Mouse (Mus musculus): ENCODE measurements around the gene Cfap45. TPM values are rescaled to one million over a fixed set of nuclear protein-coding genes. Genes with fewer than 3 reads are reported as not detected.
A peak's percentile ranks its signal among the peaks of the same experiment; 100 is the strongest.

The Cfap45 gene
- 1.4 and 1.6 TPM in 2 replicates for polyA plus RNA-seq (2016; fragmentation: Nextera tagmentation; extraction: Ambion mirVana)

DNA sequence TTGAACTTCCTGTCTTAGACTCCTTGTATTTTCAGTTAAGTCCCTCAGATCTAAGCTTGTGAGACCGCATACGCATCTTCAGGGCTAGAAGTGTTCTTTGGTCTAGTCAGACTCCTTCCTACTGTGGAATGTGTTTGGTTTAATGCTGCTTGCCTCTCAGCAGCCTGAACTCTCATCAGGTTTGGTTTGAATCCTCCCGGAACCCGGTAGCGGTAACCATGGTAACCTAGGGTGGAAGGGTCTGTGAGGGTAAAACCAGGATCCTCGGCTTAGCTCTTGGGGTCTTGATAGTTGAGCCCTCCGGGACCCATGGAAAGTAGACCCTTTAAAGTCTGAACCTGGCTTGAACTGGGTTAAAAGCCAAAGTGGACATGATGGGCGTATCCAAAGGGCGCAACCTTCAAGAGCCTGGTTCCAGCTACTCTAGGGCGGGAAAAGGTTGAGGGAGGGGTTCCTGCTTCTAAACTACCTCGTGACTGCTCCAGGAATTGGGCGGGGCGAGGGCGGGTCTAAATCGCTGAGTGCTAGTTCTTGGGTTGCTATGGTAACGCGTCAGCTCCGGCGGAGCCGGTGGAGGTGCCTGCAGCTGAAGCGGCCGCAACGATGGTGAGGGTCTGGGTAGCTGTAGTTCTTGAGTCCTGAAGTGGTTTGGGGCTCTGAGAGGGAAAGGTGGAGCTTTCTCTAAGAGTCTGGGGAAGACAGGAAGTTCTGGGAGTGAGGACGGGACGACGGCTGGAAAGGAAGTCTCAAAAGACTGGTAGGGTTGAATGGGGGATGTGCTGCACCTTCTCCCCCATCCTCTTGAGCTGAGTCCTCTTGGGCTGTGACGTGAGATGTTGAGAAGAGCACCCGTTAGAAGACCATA is at the start of gene Cfap45:
TSS of gene Cfap45 (plus strand) at position 226 of the 865 bp plus-strand sequence.
- Histone ChIP-seq H3K27ac (peak within 1 kb of the TSS; percentile 83), H3K27me3 (ENCODE audit: poor library complexity, severe bottlenecking) (peaks cover 26% of the 10 kb centered on the region), H3K36me3 (replicated peaks) (no peaks in the 10 kb centered on the region), H3K4me3 (peak within 1 kb of the TSS; percentile 49), H3K9me3 (peaks cover 9% of the 10 kb centered on the region), H3K4me1 (peaks cover 41% of the 10 kb centered on the region)
- peak; percentile 95 for DNase-seq (ENCODE audit: extremely low spot score, low spot score)
- 4% methylated on average over 28 of the region's 28 CpGs for WGBS

DNA sequence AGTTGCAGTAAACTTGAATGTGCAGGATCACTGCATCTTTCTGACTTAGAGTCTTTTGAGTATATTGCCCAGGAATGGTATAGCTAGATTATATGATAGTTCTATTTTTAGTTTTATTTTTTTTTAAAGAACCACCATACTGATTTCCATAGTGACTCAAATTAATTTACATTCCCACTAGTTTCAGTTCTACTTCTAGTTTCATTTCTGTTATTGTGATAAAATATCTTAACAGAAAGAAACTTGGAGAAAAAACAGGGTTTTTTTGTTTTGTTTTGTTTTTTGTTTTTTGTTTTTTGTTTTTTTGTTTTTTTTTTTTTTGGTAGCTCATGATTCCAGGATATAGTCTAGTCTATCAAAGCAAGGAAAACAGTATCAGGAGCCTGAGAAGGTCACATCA is 47.7 kb upstream of the Cfap45 start:
- Histone ChIP-seq H3K27ac (no peak overlapping the region), H3K4me1 (no peaks in the 10 kb centered on the region), H3K36me3 (replicated peaks) (no peaks in the 10 kb centered on the region)

DNA sequence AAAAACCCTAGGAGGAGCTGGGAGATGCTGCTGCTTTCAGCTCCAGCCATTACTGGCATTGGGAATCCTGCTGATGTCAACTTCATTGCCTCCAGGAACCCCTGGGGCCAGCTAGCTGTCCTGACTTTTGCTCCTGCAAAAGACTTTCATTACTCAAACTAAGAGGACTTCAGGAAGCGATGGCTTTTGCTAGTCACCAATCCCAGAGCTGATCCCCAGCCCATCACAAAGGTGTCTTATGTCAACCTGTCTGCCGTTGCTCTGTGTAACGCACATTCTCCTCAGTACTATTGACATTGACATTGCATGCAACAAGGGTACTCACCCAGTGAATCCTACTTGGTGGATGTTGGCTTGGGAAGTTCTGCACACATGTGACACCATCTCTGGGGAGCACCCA is 46.4 kb upstream of the Cfap45 start:
- H3K27ac ChIP-seq = no peak overlapping the region
- no peaks in the 10 kb centered on the region for H3K4me1 ChIP-seq
- no peaks in the 10 kb centered on the region for H3K36me3 ChIP-seq (replicated peaks)
- no peak overlapping the region for H3K4me3 ChIP-seq
- 86% methylated on average over 3 of the region's 3 CpGs for WGBS
- no peaks in the 10 kb centered on the region for H3K27me3 ChIP-seq (ENCODE audit: poor library complexity, severe bottlenecking)
- no peak for DNase-seq (ENCODE audit: extremely low spot score, low spot score)
- H3K9me3 ChIP-seq = no peaks in the 10 kb centered on the region

More for the DNA sequence above, 47.7 kb upstream of the Cfap45 start:
- no peak for DNase-seq (ENCODE audit: extremely low spot score, low spot score)
- Histone ChIP-seq H3K27me3 (ENCODE audit: poor library complexity, severe bottlenecking) (no peaks in the 10 kb centered on the region), H3K9me3 (no peaks in the 10 kb centered on the region), H3K4me3 (no peak overlapping the region)

DNA sequence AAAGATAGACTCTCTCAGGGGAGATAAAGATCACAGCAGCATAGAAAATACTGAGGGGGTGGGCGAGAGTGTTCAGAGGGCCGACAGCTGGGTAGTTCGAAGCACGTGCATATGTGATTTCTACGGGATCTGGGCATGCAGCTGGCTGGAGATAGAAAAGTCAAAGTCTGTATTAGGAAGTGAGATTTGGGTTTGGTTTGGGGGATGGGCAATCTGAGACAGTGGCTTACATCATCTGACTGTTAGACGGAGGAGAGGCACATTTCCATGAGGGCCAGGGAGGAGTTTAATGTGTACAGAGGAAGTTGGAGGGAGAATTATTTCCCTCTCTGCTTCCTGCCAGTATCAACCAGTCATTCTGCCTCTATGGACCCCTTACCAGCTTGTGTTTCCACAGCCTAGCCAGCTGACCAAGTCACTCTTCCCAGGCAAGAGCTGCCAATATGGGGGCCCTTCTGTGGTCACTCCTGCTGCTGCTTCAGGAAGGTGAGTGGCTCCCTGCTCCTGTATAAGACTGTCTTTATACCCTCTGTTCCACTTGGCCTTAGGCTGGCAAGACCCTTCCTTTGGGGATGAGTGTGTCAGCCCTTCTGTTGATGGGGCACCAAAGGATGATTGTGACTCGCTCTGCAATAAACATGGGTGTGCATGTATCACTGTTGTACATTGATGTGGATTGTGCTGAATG is 45.4 kb upstream of the Cfap45 start, which contains the start of gene Slamf9:
TSS of gene Slamf9 (plus strand) at position 305 of the 688 bp plus-strand sequence.
- no peaks in the 10 kb centered on the region for H3K9me3 ChIP-seq
- H3K27ac ChIP-seq = no peak within 1 kb of the TSS
- H3K36me3 ChIP-seq (replicated peaks) = no peaks in the 10 kb centered on the region
- H3K27me3 ChIP-seq (ENCODE audit: poor library complexity, severe bottlenecking) = peaks cover 9% of the 10 kb centered on the region; the same call in 1 of the 2 replicates
- DNase-seq (ENCODE audit: extremely low spot score, low spot score) = no peak
- no peaks in the 10 kb centered on the region for H3K4me1 ChIP-seq
- 86% methylated on average over 7 of the region's 7 CpGs for WGBS
- H3K4me3 ChIP-seq = no peak within 1 kb of the TSS

DNA sequence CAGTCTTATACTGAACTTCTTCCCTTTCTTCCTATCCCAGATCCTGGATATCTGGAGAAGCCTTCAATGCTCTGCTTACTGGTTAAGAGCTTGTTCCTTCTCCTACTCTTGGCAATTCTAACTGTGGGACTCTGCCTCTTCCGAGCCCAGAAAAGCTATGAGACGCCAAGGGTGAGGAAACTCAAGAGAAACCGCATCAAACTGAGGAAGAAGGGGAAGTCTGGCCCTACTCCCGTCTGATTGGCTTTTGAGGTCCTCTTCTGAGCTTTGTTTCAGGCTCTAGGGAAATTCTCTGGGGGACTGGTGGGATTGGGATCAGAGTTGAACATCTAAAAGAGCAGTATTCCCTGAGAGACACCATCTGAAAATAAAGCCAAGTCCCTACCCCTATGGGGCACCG is 42.6 kb upstream of the Cfap45 start:
- DNase-seq (ENCODE audit: extremely low spot score, low spot score) = no peak
- 78% methylated on average over 5 of the region's 5 CpGs for WGBS
- peaks cover 21% of the 10 kb centered on the region for H3K27me3 ChIP-seq (ENCODE audit: poor library complexity, severe bottlenecking)
- H3K9me3 ChIP-seq = no peaks in the 10 kb centered on the region
- no peak overlapping the region for H3K4me3 ChIP-seq
- H3K27ac ChIP-seq = no peak overlapping the region
- no peaks in the 10 kb centered on the region for H3K36me3 ChIP-seq (replicated peaks)
- peaks cover 23% of the 10 kb centered on the region for H3K4me1 ChIP-seq

DNA sequence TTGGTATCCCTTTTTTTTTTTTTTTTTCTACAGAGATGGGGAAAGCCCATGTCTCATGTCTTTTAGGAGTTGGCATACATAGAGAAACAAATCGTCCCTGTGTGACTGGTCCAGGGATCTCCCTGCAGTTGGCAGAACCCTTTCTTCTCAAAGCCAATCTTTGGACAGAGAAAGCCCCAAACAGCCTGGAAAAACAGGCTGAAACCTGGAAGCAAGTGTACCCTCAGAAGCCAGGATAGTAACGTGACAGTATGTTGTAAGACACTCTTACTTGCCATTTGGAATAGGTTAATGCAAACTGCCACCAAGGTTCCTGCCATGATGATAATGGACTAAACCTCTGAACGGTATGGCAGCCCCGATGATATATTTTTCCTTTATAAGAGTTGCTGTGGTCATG is 40.2 kb upstream of the Cfap45 start:
- DNase-seq (ENCODE audit: extremely low spot score, low spot score) = no peak
- Histone ChIP-seq H3K27me3 (ENCODE audit: poor library complexity, severe bottlenecking) (peaks cover 21% of the 10 kb centered on the region), H3K4me1 (peaks cover 46% of the 10 kb centered on the region), H3K9me3 (no peaks in the 10 kb centered on the region), H3K36me3 (replicated peaks) (peaks cover 14% of the 10 kb centered on the region), H3K4me3 (no peak overlapping the region), H3K27ac (no peak overlapping the region)
- 92% methylated on average over 4 of the region's 4 CpGs for WGBS

DNA sequence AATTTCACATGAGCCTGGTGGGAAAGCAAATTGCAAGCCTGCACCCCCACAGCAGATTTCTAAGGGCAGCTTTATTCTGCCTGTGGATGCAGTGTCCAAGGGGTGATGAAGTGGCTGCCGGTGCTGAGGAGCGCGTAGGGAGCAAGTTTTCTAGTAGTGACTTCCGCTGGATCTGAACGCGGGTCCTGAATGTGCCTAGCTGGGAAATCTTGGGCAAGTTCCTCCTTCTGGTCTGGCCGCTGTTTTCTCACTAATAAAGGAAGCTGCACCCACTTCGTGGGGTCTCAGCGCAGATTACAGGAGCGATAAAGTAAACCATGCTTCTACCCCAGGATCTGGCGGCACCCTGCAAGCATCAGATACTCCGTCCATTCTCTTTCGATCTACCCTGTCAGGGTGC is 39.5 kb upstream of the Cfap45 start:
- 16% methylated on average over 13 of the region's 13 CpGs for WGBS
- H3K9me3 ChIP-seq = no peaks in the 10 kb centered on the region
- H3K4me1 ChIP-seq = peaks cover 54% of the 10 kb centered on the region

DNA sequence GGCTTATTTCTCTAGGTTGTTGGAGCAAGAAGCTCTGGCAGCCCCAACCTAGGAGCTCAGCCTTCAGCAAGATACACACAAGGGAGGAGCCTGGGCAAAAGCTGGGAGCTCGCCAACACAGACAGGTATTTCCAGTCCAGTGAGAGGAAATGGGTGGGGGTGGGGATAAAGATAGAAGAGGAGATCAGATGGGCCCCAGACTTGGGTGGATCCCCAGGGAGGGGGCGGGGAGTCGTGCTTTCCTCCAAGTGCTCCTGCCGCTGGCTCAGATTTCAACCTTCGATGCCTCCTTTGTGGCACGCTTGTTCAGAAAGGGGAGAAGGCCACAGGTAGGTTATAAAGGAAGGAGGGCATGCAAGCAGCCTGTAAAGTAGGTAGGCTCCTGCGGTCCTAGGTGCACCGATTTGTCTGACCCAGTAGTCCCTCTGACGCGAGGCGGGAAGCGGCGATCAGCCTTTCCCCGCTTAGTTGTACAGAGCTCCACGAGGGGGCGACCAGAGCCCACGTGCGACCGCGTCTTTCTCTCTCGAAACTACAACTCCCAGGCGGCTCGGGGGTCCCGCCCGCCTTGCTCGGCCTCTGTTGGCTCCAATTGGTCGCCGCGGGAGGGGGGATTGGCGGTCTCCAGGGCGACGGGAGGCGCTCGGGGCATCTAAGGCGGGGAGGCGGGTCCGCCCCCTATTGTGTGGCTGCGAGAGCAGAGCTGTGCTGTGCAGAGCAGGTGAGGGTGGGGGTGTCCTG is 38.9 kb upstream of the Cfap45 start, which contains the start of gene Igsf9:
TSS of gene Igsf9 (plus strand) at position 249 of the 741 bp plus-strand sequence.
- peak; percentile 96 for DNase-seq (ENCODE audit: extremely low spot score, low spot score)
- WGBS = under 1% methylated on average over 38 of the region's 38 CpGs
- Histone ChIP-seq H3K27ac (peak within 1 kb of the TSS; percentile 91), H3K4me1 (peaks cover 60% of the 10 kb centered on the region), H3K9me3 (no peaks in the 10 kb centered on the region), H3K4me3 (peak within 1 kb of the TSS; percentile 77), H3K27me3 (ENCODE audit: poor library complexity, severe bottlenecking) (peaks cover 21% of the 10 kb centered on the region), H3K36me3 (replicated peaks) (peaks cover 20% of the 10 kb centered on the region)

More for the DNA sequence above, 39.5 kb upstream of the Cfap45 start:
- peak overlapping the region; percentile 77 for H3K4me3 ChIP-seq
- peaks cover 19% of the 10 kb centered on the region for H3K36me3 ChIP-seq (replicated peaks)
- DNase-seq (ENCODE audit: extremely low spot score, low spot score) = no peak
- H3K27ac ChIP-seq = peak overlapping the region; percentile 91
- peaks cover 21% of the 10 kb centered on the region for H3K27me3 ChIP-seq (ENCODE audit: poor library complexity, severe bottlenecking)

DNA sequence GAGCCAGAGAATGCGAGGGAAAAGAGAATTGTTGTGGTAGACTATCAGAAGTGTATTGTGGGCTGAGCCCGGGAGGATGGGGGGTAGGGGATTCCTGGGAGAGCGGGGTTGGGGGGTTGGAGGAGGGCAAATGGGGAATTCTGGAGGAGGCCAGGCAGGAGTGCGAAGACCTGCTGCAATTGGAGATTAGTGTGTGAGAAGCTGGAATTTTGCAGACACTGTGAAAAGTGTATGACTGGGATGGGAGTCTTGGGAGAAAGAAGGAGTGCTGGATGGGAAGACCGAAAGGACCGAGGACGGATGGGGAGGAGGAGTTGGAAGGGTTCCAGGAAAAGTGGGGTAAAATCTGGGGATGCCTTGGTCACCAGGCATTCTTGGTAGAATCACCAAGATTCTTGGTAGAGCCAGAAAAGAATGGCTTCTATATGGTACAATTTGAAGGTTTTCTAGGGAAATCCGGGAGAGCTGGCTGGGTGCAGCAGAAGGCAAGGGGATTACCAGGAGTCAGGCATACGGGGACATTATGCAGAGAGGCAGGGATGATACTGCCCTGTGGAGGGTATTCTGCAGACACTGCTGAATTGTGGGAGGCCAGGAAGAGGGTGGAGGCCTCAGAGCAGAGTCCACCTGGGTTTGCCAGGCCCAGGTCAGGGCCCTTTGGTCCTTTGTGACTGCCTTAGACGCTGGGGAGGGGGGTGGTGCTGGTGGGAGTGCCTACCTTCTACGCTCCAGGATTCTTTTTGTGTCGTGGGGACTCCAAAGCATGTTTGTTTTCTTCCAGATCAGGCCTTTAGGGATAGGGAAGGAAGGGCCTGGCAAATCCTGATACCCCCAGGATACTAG is 37.9 kb upstream of the Cfap45 start:
- Histone ChIP-seq H3K4me3 (peak overlapping the region; percentile 77), H3K27ac (peak overlapping the region; percentile 91), H3K9me3 (no peaks in the 10 kb centered on the region), H3K36me3 (replicated peaks) (peaks cover 30% of the 10 kb centered on the region), H3K27me3 (ENCODE audit: poor library complexity, severe bottlenecking) (peaks cover 21% of the 10 kb centered on the region), H3K4me1 (peaks cover 70% of the 10 kb centered on the region)
- DNase-seq (ENCODE audit: extremely low spot score, low spot score) = no peak
- WGBS = under 1% methylated on average over 12 of the region's 12 CpGs

DNA sequence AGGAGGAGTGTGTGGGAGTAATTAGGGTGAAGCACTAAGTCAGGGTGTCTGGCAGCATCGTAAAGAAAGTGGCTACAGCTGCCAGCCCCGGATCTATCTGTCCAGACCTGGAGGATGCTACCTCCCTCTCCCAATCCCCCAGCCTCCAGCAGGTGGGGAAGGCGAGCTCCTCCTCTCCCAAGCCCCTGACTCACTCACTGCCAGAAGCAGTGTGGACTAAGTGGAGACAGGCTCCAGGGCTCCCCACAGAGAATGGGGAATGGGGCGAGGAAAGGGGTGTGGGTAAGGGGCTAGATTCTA is 37.3 kb upstream of the Cfap45 start:
- peaks cover 76% of the 10 kb centered on the region for H3K4me1 ChIP-seq
- peak overlapping the region; percentile 77 for H3K4me3 ChIP-seq

DNA sequence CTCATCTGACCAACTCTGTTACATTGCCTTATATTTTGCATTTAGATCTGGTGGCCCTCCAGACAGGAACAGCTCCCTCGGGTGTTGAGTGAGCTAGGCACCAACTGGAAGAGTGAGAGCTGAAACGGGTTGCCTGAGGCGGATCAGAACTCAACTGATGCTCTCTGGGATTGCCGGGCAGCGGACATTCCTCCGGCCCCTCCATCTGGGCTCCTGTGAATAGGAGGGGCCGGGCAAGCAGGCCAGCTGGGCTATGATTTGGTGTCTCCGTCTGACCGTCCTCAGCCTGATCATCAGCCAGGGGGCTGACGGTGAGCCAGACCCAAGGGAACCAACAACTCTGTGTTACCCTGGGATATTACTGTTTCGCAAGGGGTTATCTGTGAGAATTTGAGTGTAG is 36.4 kb upstream of the Cfap45 start:
- Histone ChIP-seq H3K36me3 (replicated peaks) (peaks cover 45% of the 10 kb centered on the region), H3K9me3 (no peaks in the 10 kb centered on the region), H3K4me1 (peaks cover 83% of the 10 kb centered on the region), H3K4me3 (peak overlapping the region; percentile 77), H3K27me3 (ENCODE audit: poor library complexity, severe bottlenecking) (peaks cover 25% of the 10 kb centered on the region), H3K27ac (peak overlapping the region; percentile 91)
- WGBS = 41% methylated on average over 11 of the region's 11 CpGs
- DNase-seq (ENCODE audit: extremely low spot score, low spot score) = no peak

More for the DNA sequence above, 37.3 kb upstream of the Cfap45 start:
- Histone ChIP-seq H3K36me3 (replicated peaks) (peaks cover 36% of the 10 kb centered on the region), H3K27ac (peak overlapping the region; percentile 91), H3K27me3 (ENCODE audit: poor library complexity, severe bottlenecking) (peaks cover 21% of the 10 kb centered on the region), H3K9me3 (no peaks in the 10 kb centered on the region)
- no peak for DNase-seq (ENCODE audit: extremely low spot score, low spot score)
- 7% methylated on average over 4 of the region's 4 CpGs for WGBS

DNA sequence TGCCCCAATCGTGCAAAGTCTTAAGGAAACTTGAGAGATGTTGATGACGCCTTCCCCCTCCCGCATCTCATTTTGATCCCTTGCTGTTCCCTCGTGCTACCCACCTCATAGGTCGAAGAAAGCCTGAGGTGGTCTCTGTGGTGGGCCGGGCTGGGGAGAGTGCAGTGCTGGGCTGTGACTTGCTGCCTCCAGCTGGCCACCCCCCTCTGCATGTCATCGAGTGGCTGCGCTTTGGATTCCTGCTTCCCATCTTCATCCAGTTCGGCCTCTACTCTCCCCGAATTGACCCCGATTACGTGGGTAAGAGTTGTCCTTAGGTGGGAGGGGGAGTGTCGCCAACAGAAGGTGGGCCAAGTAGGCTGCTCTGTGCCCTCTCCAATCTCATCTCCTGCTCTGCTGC is 35.9 kb upstream of the Cfap45 start:
- Histone ChIP-seq H3K27me3 (ENCODE audit: poor library complexity, severe bottlenecking) (peaks cover 21% of the 10 kb centered on the region), H3K36me3 (replicated peaks) (peaks cover 49% of the 10 kb centered on the region), H3K27ac (peak overlapping the region; percentile 91), H3K9me3 (no peaks in the 10 kb centered on the region), H3K4me3 (peak overlapping the region; percentile 77), H3K4me1 (peaks cover 87% of the 10 kb centered on the region)
- 59% methylated on average over 13 of the region's 13 CpGs for WGBS
- DNase-seq (ENCODE audit: extremely low spot score, low spot score) = no peak

All from forebrain, embryonic 10.5 days (tissue).